Mouse (Mus musculus): ENCODE measurements around the gene Olfr107. TPM values are rescaled to one million over a fixed set of nuclear protein-coding genes. Genes with fewer than 3 reads are reported as not detected.

Gene Olfr107
- not detected for polyA plus RNA-seq (2015; fragmentation: Illumina TruSeq; extraction: RNeasy Lipid Tissue Mini Kit (QIAGEN cat#74804); ENCODE audit: insufficient read depth, low read depth, low replicate concordance)

GRCm38 (mm10) chr17:37398926-37399325, at the start of gene Olfr107:
Gene Olfr107, plus strand, starts transcription at chr17:37399226.

GRCm38 (mm10) chr17:37359282-37359681, 39.7 kb upstream of the Olfr107 start, which contains the start of gene Olfr104-ps:
Gene Olfr104-ps, plus strand, starts transcription at chr17:37359582.

GRCm38 (mm10) chr17:37378733-37379132, 20.3 kb upstream of the Olfr107 start, which contains the start of gene Olfr105-ps:
Gene Olfr105-ps, plus strand, starts transcription at chr17:37379033.

GRCm38 (mm10) chr17:37390093-37390492, 8.9 kb upstream of the Olfr107 start, which contains the start of gene Olfr106-ps:
Gene Olfr106-ps, plus strand, starts transcription at chr17:37390393.

GRCm38 (mm10) chr17:37445180-37445579, 46.2 kb downstream of the Olfr107 start, which contains the start of gene Olfr108:
Gene Olfr108, plus strand, starts transcription at chr17:37445480.

Other genes with a start within 250 kb of the Olfr107 start
- not detected for gene Olfr93, start 237.7 kb upstream of the Olfr107 start, polyA plus RNA-seq (2015; fragmentation: Illumina TruSeq; extraction: RNeasy Lipid Tissue Mini Kit (QIAGEN cat#74804); ENCODE audit: insufficient read depth, low read depth, low replicate concordance)
- not detected for gene Ubd, start 205.3 kb upstream of the Olfr107 start, polyA plus RNA-seq (2015; fragmentation: Illumina TruSeq; extraction: RNeasy Lipid Tissue Mini Kit (QIAGEN cat#74804); ENCODE audit: insufficient read depth, low read depth, low replicate concordance)
- not detected for gene Olfr94, start 198.2 kb upstream of the Olfr107 start, polyA plus RNA-seq (2015; fragmentation: Illumina TruSeq; extraction: RNeasy Lipid Tissue Mini Kit (QIAGEN cat#74804); ENCODE audit: insufficient read depth, low read depth, low replicate concordance)
- not detected for gene Olfr95, start 186.1 kb upstream of the Olfr107 start, polyA plus RNA-seq (2015; fragmentation: Illumina TruSeq; extraction: RNeasy Lipid Tissue Mini Kit (QIAGEN cat#74804); ENCODE audit: insufficient read depth, low read depth, low replicate concordance)
- not detected for gene Olfr96, start 179.1 kb upstream of the Olfr107 start, polyA plus RNA-seq (2015; fragmentation: Illumina TruSeq; extraction: RNeasy Lipid Tissue Mini Kit (QIAGEN cat#74804); ENCODE audit: insufficient read depth, low read depth, low replicate concordance)
- gene Olfr97, start 161.9 kb upstream of the Olfr107 start, polyA plus RNA-seq (2015; fragmentation: Illumina TruSeq; extraction: RNeasy Lipid Tissue Mini Kit (QIAGEN cat#74804); ENCODE audit: insufficient read depth, low read depth, low replicate concordance), result not detected
- gene Olfr98, start 135.5 kb upstream of the Olfr107 start, polyA plus RNA-seq (2015; fragmentation: Illumina TruSeq; extraction: RNeasy Lipid Tissue Mini Kit (QIAGEN cat#74804); ENCODE audit: insufficient read depth, low read depth, low replicate concordance), result not detected
- 5.1 TPM for gene H2-M3, start 129.0 kb upstream of the Olfr107 start, polyA plus RNA-seq (2015; fragmentation: Illumina TruSeq; extraction: RNeasy Lipid Tissue Mini Kit (QIAGEN cat#74804); ENCODE audit: insufficient read depth, low read depth, low replicate concordance)
- gene Olfr99, start 115.8 kb upstream of the Olfr107 start, polyA plus RNA-seq (2015; fragmentation: Illumina TruSeq; extraction: RNeasy Lipid Tissue Mini Kit (QIAGEN cat#74804); ENCODE audit: insufficient read depth, low read depth, low replicate concordance), result not detected
- gene Olfr101, start 94.9 kb upstream of the Olfr107 start, polyA plus RNA-seq (2015; fragmentation: Illumina TruSeq; extraction: RNeasy Lipid Tissue Mini Kit (QIAGEN cat#74804); ENCODE audit: insufficient read depth, low read depth, low replicate concordance), result not detected
- not detected for gene Olfr102, start 82.2 kb upstream of the Olfr107 start, polyA plus RNA-seq (2015; fragmentation: Illumina TruSeq; extraction: RNeasy Lipid Tissue Mini Kit (QIAGEN cat#74804); ENCODE audit: insufficient read depth, low read depth, low replicate concordance)
- not detected for gene Olfr103, start 59.5 kb upstream of the Olfr107 start, polyA plus RNA-seq (2015; fragmentation: Illumina TruSeq; extraction: RNeasy Lipid Tissue Mini Kit (QIAGEN cat#74804); ENCODE audit: insufficient read depth, low read depth, low replicate concordance)
- not detected for gene Olfr104-ps, start 39.6 kb upstream of the Olfr107 start, polyA plus RNA-seq (2015; fragmentation: Illumina TruSeq; extraction: RNeasy Lipid Tissue Mini Kit (QIAGEN cat#74804); ENCODE audit: insufficient read depth, low read depth, low replicate concordance)
- not detected for gene Olfr105-ps, start 20.2 kb upstream of the Olfr107 start, polyA plus RNA-seq (2015; fragmentation: Illumina TruSeq; extraction: RNeasy Lipid Tissue Mini Kit (QIAGEN cat#74804); ENCODE audit: insufficient read depth, low read depth, low replicate concordance)
- not detected for gene Olfr106-ps, start 8.8 kb upstream of the Olfr107 start, polyA plus RNA-seq (2015; fragmentation: Illumina TruSeq; extraction: RNeasy Lipid Tissue Mini Kit (QIAGEN cat#74804); ENCODE audit: insufficient read depth, low read depth, low replicate concordance)
- not detected for gene Olfr108, start 46.3 kb downstream of the Olfr107 start, polyA plus RNA-seq (2015; fragmentation: Illumina TruSeq; extraction: RNeasy Lipid Tissue Mini Kit (QIAGEN cat#74804); ENCODE audit: insufficient read depth, low read depth, low replicate concordance)
- gene Olfr109, start 59.7 kb downstream of the Olfr107 start, polyA plus RNA-seq (2015; fragmentation: Illumina TruSeq; extraction: RNeasy Lipid Tissue Mini Kit (QIAGEN cat#74804); ENCODE audit: insufficient read depth, low read depth, low replicate concordance), result not detected
- not detected for gene H2-M2, start 84.3 kb downstream of the Olfr107 start, polyA plus RNA-seq (2015; fragmentation: Illumina TruSeq; extraction: RNeasy Lipid Tissue Mini Kit (QIAGEN cat#74804); ENCODE audit: insufficient read depth, low read depth, low replicate concordance)
- not detected for gene Olfr110, start 93.2 kb downstream of the Olfr107 start, polyA plus RNA-seq (2015; fragmentation: Illumina TruSeq; extraction: RNeasy Lipid Tissue Mini Kit (QIAGEN cat#74804); ENCODE audit: insufficient read depth, low read depth, low replicate concordance)
- gene Olfr111, start 108.8 kb downstream of the Olfr107 start, polyA plus RNA-seq (2015; fragmentation: Illumina TruSeq; extraction: RNeasy Lipid Tissue Mini Kit (QIAGEN cat#74804); ENCODE audit: insufficient read depth, low read depth, low replicate concordance), result not detected
- not detected for gene Olfr112, start 170.2 kb downstream of the Olfr107 start, polyA plus RNA-seq (2015; fragmentation: Illumina TruSeq; extraction: RNeasy Lipid Tissue Mini Kit (QIAGEN cat#74804); ENCODE audit: insufficient read depth, low read depth, low replicate concordance)
- not detected for gene Olfr113, start 178.4 kb downstream of the Olfr107 start, polyA plus RNA-seq (2015; fragmentation: Illumina TruSeq; extraction: RNeasy Lipid Tissue Mini Kit (QIAGEN cat#74804); ENCODE audit: insufficient read depth, low read depth, low replicate concordance)
- not detected for gene Olfr114, start 193.5 kb downstream of the Olfr107 start, polyA plus RNA-seq (2015; fragmentation: Illumina TruSeq; extraction: RNeasy Lipid Tissue Mini Kit (QIAGEN cat#74804); ENCODE audit: insufficient read depth, low read depth, low replicate concordance)
- not detected for gene Olfr115, start 227.9 kb downstream of the Olfr107 start, polyA plus RNA-seq (2015; fragmentation: Illumina TruSeq; extraction: RNeasy Lipid Tissue Mini Kit (QIAGEN cat#74804); ENCODE audit: insufficient read depth, low read depth, low replicate concordance)
- gene Olfr116, start 228.0 kb downstream of the Olfr107 start, polyA plus RNA-seq (2015; fragmentation: Illumina TruSeq; extraction: RNeasy Lipid Tissue Mini Kit (QIAGEN cat#74804); ENCODE audit: insufficient read depth, low read depth, low replicate concordance), result not detected

Measured in pancreas, adult 10 weeks (tissue).